Mouse (Mus musculus) kidney, postnatal 25 days (tissue): ENCODE results near the gene Prss30.
"Not testable (repeated sequence)": the region's sequence is repeated elsewhere in the genome, so short reads cannot be mapped to it uniquely, and the experiment has no call there.

ENCODE experiments used
- DNase-seq, 2 experiments: peaks; one replicate each; pipeline ENCODE4 v3.0.0; 2021; ENCODE audit warnings: mixed read lengths in 2 of 2

Gene Prss30

DNA sequence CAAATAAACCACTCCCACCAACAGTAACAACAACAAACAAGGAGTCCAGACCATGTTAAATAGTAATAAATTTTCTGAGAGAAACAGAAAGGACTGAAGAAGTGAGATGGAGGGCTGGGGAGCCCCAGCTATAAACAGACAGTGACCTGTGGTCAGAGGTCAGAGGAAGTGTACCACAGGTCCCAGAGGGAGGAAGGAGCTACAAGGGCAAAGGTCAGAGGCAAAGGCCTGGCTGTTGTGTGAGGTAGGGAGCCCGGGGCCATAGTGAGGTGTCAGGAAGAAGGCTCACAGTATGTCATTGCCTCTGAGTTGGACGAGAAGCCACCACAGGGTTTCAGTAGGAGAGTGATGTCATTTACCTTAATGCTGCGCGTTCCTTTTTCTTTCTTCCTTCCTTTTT is 2.5 kb upstream of the Prss30 start:
- peak; percentile 35 to 61 for DNase-seq

DNA sequence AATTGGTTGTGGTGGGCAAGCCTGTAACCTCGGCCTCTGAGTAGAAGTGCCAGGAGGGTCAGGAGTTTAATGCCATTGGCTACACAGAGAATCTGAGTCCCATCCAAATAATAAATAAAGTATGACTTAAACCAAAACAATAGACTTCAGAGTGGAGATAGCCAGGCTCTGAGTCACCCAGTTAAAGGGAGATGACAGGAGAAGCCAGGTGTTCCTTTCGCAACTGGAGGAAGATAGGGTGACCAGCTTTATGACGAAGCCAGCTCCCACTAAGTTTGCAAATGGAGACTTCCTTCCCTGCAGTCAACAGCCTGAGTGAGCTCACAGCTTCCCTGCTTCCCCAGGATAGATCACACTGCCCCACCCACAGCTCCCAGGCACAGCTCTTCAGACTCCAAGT is 895 bp downstream of the Prss30 start:
- no peak for DNase-seq

DNA sequence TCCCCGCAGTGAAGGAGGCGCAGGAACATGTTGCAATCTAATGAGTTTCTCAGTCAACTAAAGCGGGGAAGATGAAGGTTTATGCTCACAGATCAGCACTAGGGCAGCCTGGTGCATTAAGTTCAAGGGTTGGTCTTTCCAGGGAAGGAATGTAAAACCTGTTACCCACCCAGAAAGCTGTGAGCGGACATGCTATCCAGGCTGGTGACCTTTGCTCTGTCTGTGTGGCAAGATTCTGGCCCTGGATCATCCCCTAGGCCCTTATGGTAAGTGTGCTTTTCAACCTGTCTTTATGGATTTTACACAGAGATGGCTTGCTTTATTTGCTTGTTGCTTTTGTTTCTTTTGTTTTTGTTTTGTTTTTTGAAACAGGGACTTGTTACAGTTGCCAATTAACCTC is 3.7 kb downstream of the Prss30 start:
- peak; percentile 45 to 63 for DNase-seq

DNA sequence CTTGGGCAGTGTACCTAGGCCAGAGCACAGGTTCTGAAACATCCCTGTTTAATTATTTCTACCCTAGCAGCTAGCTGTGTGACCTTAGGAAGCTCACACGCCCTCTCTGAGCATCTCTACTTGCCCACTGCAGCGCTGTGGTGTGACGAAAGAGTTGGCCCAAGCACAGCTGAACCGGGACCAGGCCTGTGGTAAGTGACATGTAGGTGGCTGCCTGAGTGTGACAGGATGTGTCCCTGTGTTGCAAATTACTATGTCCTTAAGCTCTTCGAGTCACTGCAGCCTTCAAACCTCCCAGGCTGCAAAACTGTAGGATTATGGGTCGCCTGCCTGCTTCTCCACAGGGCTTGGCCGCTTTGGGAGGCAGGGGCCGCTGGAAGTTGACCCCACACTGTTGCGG is 9.1 kb downstream of the Prss30 start:
- DNase-seq, result no peak

DNA sequence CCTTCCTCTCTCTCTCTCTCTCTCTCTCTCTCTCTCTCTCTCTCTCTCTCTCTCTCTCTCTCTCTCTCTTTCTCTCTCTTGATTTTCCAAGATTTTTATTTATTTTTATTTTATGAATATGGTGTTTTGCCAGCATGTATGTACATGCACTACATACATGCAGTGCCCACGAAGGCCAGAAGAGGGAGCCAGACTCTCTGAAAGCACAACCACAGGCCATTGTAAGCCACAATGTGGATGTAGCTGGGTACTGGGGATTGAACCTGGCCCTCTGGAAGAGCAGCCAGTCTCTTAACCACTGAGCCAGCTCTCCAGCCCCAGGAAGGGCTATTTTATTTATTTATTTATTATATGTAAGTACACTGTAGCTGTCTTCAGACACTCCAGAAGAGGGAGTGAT is 11.1 kb downstream of the Prss30 start:
- peak; percentile 84 to 95 for DNase-seq

DNA sequence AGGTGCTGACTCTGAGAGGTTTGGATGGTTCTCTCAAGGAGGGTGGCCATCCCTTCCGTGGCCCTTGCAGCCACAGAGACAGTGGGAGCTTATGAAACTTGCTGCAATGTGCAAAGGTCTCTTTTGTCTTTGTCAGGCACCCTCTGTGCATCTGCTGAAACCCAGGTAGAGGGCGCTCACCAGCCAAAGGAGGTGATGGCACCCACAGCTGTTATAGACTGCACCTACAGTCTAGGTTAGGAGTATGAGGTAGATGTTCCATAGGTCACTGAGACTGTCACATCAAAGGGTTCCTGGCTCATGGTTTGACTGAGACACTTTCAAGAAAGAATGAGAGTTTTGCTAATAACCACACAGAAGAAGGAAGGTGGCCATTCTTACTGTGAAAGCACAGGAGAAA is 11.6 kb downstream of the Prss30 start:
- peak; percentile 39 to 76 for DNase-seq

DNA sequence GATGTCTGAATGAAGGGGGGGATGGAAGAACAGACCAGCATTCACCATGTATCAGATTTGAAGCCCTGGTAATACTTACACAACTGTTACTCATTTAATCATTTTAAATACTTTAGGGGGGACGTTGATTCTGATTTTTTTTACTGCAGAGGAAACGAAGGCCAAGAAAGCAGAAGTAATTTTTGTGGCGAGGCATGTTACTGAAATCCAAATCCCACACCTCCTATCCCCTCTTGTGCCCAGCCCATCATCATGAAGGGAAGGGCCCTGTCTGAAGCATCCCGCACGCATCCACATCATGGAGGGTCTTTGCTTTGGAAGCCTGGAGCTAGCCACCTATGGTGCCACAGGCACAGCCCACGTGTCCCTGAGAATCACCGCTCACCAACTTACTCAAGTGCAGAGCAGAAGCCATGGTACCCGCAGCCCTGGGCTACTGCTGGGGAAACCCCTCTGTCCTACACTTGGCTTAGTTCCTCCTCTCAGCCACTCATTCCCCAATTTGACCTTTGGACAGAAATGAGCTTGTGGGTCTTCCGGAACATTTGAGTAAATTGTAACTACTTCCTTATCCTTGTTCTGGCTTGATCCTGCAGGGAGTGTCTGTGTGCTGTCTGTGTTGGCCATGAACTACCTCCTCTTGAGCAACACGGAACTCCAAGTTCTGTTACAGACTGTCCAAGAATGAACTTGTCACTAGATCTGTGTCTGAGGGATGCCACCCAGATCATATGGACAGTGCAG is 13.5 kb downstream of the Prss30 start:
- DNase-seq, result peak; percentile 18 to 63

DNA sequence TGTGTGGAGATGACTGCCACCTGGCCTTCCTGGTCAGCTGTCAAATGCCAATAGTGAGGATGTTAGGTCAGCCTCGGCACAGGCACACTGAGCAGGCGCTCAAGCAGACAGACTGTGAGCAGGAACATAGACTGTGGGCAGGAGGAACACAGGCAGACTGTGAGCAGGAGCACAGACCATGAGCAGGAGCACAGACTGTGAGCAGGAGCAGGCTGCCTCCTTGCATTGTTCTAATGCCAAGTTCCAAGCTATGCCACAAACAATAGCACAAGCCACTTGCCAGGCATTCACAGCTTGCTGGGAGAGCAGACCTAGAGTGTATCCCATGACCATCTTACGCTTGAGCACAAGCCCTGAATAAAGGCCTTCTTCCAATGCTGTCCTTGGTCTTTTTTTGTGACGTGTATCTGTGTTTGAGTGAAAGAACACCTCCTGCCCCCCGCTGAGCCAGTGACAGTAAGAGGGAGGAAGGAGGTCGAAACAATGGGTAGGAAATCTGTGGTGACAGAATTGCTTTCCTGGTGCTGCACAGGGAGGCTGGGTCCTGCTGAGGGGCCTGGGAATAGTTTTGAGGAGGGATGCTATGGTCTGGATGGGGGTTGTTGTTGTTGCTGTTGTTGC is 14.5 kb downstream of the Prss30 start:
- no peak for DNase-seq

DNA sequence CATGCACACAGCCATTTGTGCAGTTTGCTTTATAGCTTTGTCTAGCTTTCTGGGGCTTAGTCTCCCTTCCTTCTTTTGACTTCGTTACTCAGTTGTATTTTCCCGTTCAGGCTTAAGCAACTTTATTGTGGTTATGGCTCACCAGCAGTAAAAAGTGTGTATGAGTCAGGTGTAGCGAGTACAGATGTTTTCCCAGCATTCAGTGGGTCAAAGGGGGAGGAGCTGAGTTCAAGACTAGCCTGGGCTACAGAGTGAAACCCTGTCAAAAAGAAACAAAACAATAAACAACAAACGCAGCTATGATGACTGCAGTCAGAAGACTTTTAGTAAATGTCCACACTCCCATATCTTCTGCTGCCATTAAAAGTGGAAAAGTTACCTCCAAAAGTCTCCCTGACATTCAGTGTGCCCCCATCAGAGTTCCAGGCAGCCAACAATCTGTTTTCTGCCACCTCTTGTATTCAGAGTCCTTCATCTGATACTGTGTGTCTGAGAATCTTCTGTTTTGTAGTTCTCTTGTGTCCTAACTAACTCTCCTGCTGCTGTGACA is 18.7 kb downstream of the Prss30 start:
- no peak for DNase-seq

DNA sequence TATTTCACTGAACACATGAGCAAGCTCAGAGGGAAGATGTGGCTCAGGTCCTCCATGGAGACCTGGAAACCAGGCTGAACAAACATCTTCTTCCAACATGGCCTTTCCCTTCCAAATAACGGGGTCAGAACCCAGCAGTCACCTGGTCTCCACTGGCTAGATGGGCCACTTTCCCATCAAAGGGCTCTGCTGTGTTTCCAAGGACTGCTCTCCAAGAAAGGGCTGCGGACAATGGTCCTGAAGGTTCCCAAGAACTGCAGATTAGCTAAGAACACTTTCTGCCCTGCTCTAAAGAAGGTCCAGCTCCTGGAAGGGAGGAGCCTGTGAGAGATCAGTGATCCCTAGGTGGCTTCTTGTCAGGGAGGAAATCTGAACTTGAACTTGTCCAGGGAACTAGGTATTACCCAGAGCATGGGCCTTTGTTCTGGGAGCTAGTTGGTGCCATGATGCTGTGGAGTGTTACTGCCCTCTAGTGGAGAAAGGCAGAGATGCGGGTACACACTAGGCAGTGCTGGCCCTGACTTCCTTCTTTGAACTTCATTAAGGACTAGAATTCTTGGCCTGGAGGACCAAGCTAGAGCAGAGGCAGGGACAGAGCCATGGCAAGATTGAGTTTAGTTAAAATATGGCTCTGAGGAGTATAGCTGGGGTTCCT is 20.2 kb downstream of the Prss30 start:
- DNase-seq, result peak; percentile 73 to 87

DNA sequence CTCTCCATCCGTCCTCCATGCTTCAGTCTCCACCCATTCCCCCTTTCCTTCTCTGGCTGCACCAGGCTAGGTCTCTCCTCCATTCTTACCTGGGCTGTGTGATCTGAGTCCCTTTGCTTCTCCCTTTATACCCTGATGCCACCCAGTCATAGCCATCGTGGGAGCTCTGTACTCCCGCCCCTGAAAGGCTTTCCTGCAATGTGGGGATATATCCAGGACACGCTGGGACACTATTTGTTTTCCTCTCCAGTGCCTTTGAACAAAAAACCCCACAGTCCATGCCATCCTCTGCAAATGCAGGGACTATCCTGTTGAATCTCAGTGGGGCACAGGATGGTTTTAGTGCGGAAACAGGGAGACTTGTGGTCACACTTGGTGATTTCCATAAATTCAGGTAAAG is 25.2 kb downstream of the Prss30 start, which contains the start of gene Sbpl:
Gene Sbpl, minus strand, starts transcription at position 101 of the 400 bp plus-strand sequence.
- DNase-seq, result no peak

DNA sequence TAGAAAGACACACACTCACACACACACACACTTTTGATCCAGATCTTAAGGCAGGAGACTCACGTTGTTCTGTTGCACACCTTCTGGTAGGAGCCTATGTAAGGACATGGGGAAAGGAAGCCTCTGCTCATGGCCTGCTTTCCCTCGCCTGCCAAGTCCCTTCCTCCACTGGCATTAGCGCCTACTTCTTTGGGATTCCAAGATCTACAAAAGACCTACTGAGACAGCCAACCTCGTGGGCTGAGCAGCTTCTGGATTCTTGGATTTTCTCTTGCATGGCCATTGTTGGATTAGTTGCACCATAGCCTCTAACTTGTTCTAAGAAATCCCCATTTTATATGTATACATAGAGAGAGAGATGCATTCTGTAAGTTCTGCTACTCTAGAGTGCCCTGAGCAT is 29.5 kb downstream of the Prss30 start:
- not testable (repeated sequence) for DNase-seq

DNA sequence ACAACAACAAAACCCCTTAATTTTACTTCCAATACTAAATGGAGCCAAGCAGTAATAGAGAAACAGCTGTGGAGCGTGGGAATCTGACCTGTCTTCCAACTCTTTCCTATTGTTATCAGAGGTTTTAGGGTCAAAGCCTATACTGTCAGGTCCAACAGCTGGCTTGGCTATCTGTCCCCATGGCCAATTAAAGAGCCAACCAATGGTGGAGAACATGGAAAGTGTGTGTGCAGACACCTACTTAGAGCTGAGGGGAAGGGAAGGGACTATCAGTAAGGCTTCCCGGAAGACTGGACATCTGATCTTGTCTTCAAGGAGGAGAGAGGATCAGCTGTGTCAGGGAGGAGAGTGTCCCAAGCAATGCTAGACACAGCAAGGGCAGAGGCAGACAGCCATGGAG is 31.3 kb downstream of the Prss30 start:
- no peak for DNase-seq

DNA sequence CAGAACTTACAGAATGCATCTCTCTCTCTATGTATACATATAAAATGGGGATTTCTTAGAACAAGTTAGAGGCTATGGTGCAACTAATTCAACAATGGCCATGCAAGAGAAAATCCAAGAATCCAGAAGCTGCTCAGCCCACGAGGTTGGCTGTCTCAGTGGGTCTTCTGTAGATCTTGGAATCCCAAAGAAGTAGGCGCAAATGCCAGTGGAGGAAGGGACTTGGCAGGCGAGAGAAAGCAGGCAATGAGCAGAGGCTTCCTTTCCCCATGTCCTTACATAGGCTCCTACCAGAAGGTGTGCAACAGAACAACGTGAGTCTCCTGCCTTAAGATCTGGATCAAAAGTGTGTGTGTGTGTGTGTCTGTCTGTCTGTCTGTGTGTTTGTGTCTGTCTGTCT is 32.9 kb downstream of the Prss30 start:
- DNase-seq, result not testable (repeated sequence)

DNA sequence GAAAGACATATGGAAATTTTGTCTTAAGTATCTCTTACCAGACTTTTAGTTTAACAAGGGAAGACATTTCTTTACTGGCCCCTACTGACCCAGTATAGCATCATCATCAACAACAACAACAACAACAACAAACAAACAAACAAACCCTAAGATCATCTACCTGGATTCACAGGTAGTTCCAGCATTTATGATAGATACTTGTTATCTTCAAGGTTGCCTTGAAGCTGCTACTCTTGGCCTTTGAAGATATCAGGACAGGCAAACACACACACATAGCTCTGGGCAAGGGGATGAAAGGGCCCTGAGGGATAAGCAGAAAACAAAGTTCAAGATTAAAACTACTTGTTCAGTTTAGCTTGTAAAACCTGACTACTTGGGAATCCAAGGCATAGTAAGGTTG is 39.0 kb downstream of the Prss30 start, which contains the start of gene Sbp:
Gene Sbp, plus strand, starts transcription at position 301 of the 400 bp plus-strand sequence.
- DNase-seq, result no peak

DNA sequence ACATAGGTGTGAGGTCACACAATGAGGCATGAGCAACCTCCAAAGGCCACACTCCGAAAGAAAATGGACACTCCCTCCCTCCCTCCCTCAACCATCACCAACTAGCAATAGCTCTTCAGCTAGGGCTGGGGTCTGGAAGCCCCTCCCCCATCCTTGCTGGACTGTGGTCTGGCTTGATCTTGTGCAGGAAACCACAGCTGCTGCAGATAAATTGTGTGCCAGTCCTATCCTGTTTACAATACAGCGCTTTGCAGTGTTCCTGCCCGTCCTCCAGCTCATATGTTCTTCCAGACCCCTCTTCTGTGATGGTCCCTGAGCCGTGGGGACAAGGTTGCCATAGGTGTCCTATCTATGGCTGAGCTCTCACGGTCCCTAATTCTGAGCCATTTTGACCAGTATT is 49.2 kb downstream of the Prss30 start:
- DNase-seq, result no peak

DNA sequence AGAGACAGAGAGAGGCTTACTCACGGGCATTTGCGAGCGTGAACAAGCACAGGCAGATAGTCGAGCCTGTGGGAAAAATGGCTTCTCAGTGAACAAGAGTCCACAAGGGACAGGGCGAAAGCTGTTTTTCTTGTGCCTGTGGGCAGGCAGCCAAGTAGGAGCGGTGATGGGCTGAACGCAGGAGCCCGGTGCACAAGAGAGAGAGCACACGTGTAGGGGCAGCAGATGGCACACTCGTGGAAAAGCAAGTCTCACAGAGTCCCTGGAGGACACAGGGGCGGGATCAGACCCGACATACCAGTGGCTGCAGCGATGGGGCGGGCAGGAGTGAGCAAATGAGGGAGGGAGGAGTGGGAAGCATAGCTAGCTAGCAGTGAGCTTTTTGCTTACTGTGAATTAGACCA is 55.3 kb downstream of the Prss30 start:
- peak; percentile 64 to 84 for DNase-seq

DNA sequence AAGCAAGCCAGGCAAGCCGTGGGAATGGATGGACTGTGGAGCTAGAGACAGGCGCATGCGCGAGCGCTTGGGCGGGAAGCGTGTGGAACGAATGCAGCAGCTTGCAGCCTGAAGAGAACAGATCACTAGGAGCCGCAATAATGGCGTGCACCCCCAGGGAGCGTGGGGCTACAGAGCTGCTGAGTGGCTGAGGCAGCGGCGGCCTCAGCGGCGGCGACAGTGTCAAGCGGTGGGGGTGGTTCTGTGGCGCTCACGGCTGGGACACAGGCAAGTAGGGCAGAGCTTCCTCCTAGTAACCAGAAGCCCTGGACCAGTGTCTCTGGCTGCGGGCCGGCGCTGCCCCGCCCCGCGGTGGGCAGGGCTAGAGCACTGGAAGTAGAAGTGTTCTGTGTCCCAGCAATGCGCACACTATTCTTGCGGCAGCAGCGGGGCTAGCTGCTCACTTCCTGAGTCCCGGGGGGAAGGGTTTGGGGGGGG is 55.8 kb downstream of the Prss30 start:
- peak; percentile 89 to 96 for DNase-seq
